Mouse (Mus musculus): Measurements from ENCODE around the gene Tbc1d15. TPM values are rescaled to one million over a fixed set of nuclear protein-coding genes. Genes with fewer than 3 reads are reported as not detected.

Tbc1d15 gene
- total and polyA plus RNA-seq, 2 experiments from 2014 or later, result 11.3 to 29.7 TPM

GRCm38 (mm10) chr10:115271649-115272048 lies 20.4 kb upstream of the Tbc1d15 start:
- no peak overlapping the region for H3K4me3 ChIP-seq (ENCODE audit: low read depth, low read length)
- no peak for DNase-seq (ENCODE audit: low spot score)
- H3K27me3 ChIP-seq (ENCODE audit: control insufficient read depth, insufficient read depth, low read length), result no peaks in the 10 kb centered on the region
- no peak overlapping the region for H3K9ac ChIP-seq (replicated peaks; ENCODE audit: low read depth, low read length)
- no peaks in the 10 kb centered on the region for H3K36me3 ChIP-seq (replicated peaks; ENCODE audit: control insufficient read depth, insufficient read depth, low read length)
- TF ChIP-seq CTCF (IDR thresholded peaks at IDR 0.05; ENCODE audit: low read depth), result no peak
- no peak for TF ChIP-seq EP300 (IDR thresholded peaks at IDR 0.05; ENCODE audit: low read depth)
- H3K27ac ChIP-seq (ENCODE audit: low read depth), result no peak overlapping the region
- H3K4me1 ChIP-seq (ENCODE audit: control insufficient read depth, insufficient read depth), result no peaks in the 10 kb centered on the region
- no peaks in the 10 kb centered on the region for H3K9me3 ChIP-seq (replicated peaks; ENCODE audit: control insufficient read depth, low read length)
- no peak overlapping the region for H3K4me2 ChIP-seq (ENCODE audit: low read depth, low read length)
- no peak for ATAC-seq (ENCODE audit: insufficient read depth, low read depth)
- WGBS, result 54% methylated on average over 5 of the region's 5 CpGs

GRCm38 (mm10) chr10:115270612-115271390 lies 19.5 kb upstream of the Tbc1d15 start:
- Histone ChIP-seq H3K9ac (replicated peaks; ENCODE audit: low read depth, low read length) (no peak overlapping the region), H3K27me3 (ENCODE audit: control insufficient read depth, insufficient read depth, low read length) (no peaks in the 10 kb centered on the region), H3K4me2 (ENCODE audit: low read depth, low read length) (no peak overlapping the region), H3K36me3 (replicated peaks; ENCODE audit: control insufficient read depth, insufficient read depth, low read length) (no peaks in the 10 kb centered on the region), H3K4me1 (ENCODE audit: control insufficient read depth, insufficient read depth) (no peaks in the 10 kb centered on the region), H3K4me3 (ENCODE audit: low read depth, low read length) (no peak overlapping the region), H3K27ac (ENCODE audit: low read depth) (no peak overlapping the region), H3K9me3 (replicated peaks; ENCODE audit: control insufficient read depth, low read length) (no peaks in the 10 kb centered on the region)
- DNase-seq (ENCODE audit: low spot score) (no peak), ATAC-seq (ENCODE audit: insufficient read depth, low read depth) (no peak)
- 82% methylated on average over 12 of the region's 12 CpGs for WGBS
- TF ChIP-seq CTCF (IDR thresholded peaks at IDR 0.05; ENCODE audit: low read depth) (no peak), EP300 (IDR thresholded peaks at IDR 0.05; ENCODE audit: low read depth) (no peak)

- 0 out of 2 replicates have a peak, but pooled peaks cover 6% of the 10 kb centered on the region for H3K9me3 ChIP-seq (replicated peaks; ENCODE audit: control insufficient read depth, low read length)
- H3K4me2 ChIP-seq (ENCODE audit: low read depth, low read length), result no peak overlapping the region
- 58% methylated on average over 5 of the region's 5 CpGs for WGBS
- H3K4me1 ChIP-seq (ENCODE audit: control insufficient read depth, insufficient read depth), result no peaks in the 10 kb centered on the region
- ATAC-seq (ENCODE audit: insufficient read depth, low read depth) (no peak), DNase-seq (ENCODE audit: low spot score) (no peak)
- no peak overlapping the region for H3K9ac ChIP-seq (replicated peaks; ENCODE audit: low read depth, low read length)
- H3K27ac ChIP-seq (ENCODE audit: low read depth), result no peak overlapping the region
- TF ChIP-seq EP300 (IDR thresholded peaks at IDR 0.05; ENCODE audit: low read depth), result no peak
- no peak for TF ChIP-seq CTCF (IDR thresholded peaks at IDR 0.05; ENCODE audit: low read depth)
- no peaks in the 10 kb centered on the region for H3K36me3 ChIP-seq (replicated peaks; ENCODE audit: control insufficient read depth, insufficient read depth, low read length)
- H3K4me3 ChIP-seq (ENCODE audit: low read depth, low read length), result no peak overlapping the region
- H3K27me3 ChIP-seq (ENCODE audit: control insufficient read depth, insufficient read depth, low read length), result no peaks in the 10 kb centered on the region
Measured at GRCm38 (mm10) chr10:115262926-115263562, 11.8 kb upstream of the Tbc1d15 start.

- 79% methylated on average over 2 of the region's 2 CpGs for WGBS
- Histone ChIP-seq H3K9me3 (replicated peaks; ENCODE audit: control insufficient read depth, low read length) (0 out of 2 replicates have a peak, but pooled peaks cover 6% of the 10 kb centered on the region), H3K4me2 (ENCODE audit: low read depth, low read length) (no peak overlapping the region), H3K9ac (replicated peaks; ENCODE audit: low read depth, low read length) (no peak overlapping the region), H3K27ac (ENCODE audit: low read depth) (no peak overlapping the region), H3K4me3 (ENCODE audit: low read depth, low read length) (no peak overlapping the region), H3K27me3 (ENCODE audit: control insufficient read depth, insufficient read depth, low read length) (no peaks in the 10 kb centered on the region), H3K4me1 (ENCODE audit: control insufficient read depth, insufficient read depth) (no peaks in the 10 kb centered on the region), H3K36me3 (replicated peaks; ENCODE audit: control insufficient read depth, insufficient read depth, low read length) (no peaks in the 10 kb centered on the region)
- no peak for TF ChIP-seq EP300 (IDR thresholded peaks at IDR 0.05; ENCODE audit: low read depth)
- TF ChIP-seq CTCF (IDR thresholded peaks at IDR 0.05; ENCODE audit: low read depth), result no peak
- no peak for ATAC-seq (ENCODE audit: insufficient read depth, low read depth)
- DNase-seq (ENCODE audit: low spot score), result no peak
Measured at GRCm38 (mm10) chr10:115262261-115262660, 11.0 kb upstream of the Tbc1d15 start.

- H3K4me3 ChIP-seq (ENCODE audit: low read depth, low read length), result no peak overlapping the region
- WGBS, result 67% methylated on average over 3 of the region's 3 CpGs
- H3K27ac ChIP-seq (ENCODE audit: low read depth), result no peak overlapping the region
- H3K27me3 ChIP-seq (ENCODE audit: control insufficient read depth, insufficient read depth, low read length), result no peaks in the 10 kb centered on the region
- ATAC-seq (ENCODE audit: insufficient read depth, low read depth), result no peak
- no peak overlapping the region for H3K4me2 ChIP-seq (ENCODE audit: low read depth, low read length)
- H3K9me3 ChIP-seq (replicated peaks; ENCODE audit: control insufficient read depth, low read length), result 0 out of 2 replicates have a peak, but pooled peaks cover 6% of the 10 kb centered on the region
- TF ChIP-seq CTCF (IDR thresholded peaks at IDR 0.05; ENCODE audit: low read depth), result no peak
- TF ChIP-seq EP300 (IDR thresholded peaks at IDR 0.05; ENCODE audit: low read depth), result no peak
- H3K36me3 ChIP-seq (replicated peaks; ENCODE audit: control insufficient read depth, insufficient read depth, low read length), result no peaks in the 10 kb centered on the region
- no peak for DNase-seq (ENCODE audit: low spot score)
- no peak overlapping the region for H3K9ac ChIP-seq (replicated peaks; ENCODE audit: low read depth, low read length)
- no peaks in the 10 kb centered on the region for H3K4me1 ChIP-seq (ENCODE audit: control insufficient read depth, insufficient read depth)
Measured at GRCm38 (mm10) chr10:115261428-115261827, 10.2 kb upstream of the Tbc1d15 start.

Measured in heart, postnatal 0 days (tissue).